Mouse (Mus musculus): ENCODE measurements around the gene Txlnb. TPM values are rescaled to one million over a fixed set of nuclear protein-coding genes. Genes with fewer than 3 reads are reported as not detected.

The Txlnb gene
- polyA plus RNA-seq, 1 experiment from 2014 or later, result 3.7 TPM

GRCm38 (mm10) chr10:17878002-17878919 lies 82.2 kb downstream of the Txlnb start:
- Histone ChIP-seq H3K27me3 (no peaks in the 10 kb centered on the region), H3K9me3 (replicated peaks) (no peaks in the 10 kb centered on the region), H3K9ac (no peak overlapping the region), H3K27ac (replicated peaks) (no peak overlapping the region), H3K4me1 (no peaks in the 10 kb centered on the region), H3K4me3 (replicated peaks) (no peak overlapping the region), H3K4me2 (replicated peaks) (no peak overlapping the region), H3K36me3 (no peaks in the 10 kb centered on the region)
- WGBS, result 34% methylated on average over 8 of the region's 8 CpGs
- no peak; the same call in 1 of the 2 replicates for ATAC-seq (ENCODE audit: insufficient number of reproducible peaks, low FRiP score, low TSS enrichment, low read depth)

GRCm38 (mm10) chr10:17880038-17880437 lies 84.0 kb downstream of the Txlnb start:
- no peak for ATAC-seq (ENCODE audit: insufficient number of reproducible peaks, low FRiP score, low TSS enrichment, low read depth)
- Histone ChIP-seq H3K9ac (no peak overlapping the region), H3K36me3 (no peaks in the 10 kb centered on the region), H3K9me3 (replicated peaks) (no peaks in the 10 kb centered on the region), H3K4me1 (no peaks in the 10 kb centered on the region), H3K27ac (replicated peaks) (no peak overlapping the region), H3K4me3 (replicated peaks) (no peak overlapping the region), H3K4me2 (replicated peaks) (no peak overlapping the region), H3K27me3 (no peaks in the 10 kb centered on the region)
- 78% methylated on average over 3 of the region's 3 CpGs for WGBS

GRCm38 (mm10) chr10:17880724-17881123 lies 84.7 kb downstream of the Txlnb start:
- Histone ChIP-seq H3K4me2 (replicated peaks) (no peak overlapping the region), H3K9me3 (replicated peaks) (no peaks in the 10 kb centered on the region), H3K4me1 (no peaks in the 10 kb centered on the region), H3K27ac (replicated peaks) (no peak overlapping the region), H3K27me3 (no peaks in the 10 kb centered on the region), H3K4me3 (replicated peaks) (no peak overlapping the region), H3K9ac (no peak overlapping the region), H3K36me3 (no peaks in the 10 kb centered on the region)
- WGBS, result 73% methylated on average over 2 of the region's 2 CpGs
- ATAC-seq (ENCODE audit: insufficient number of reproducible peaks, low FRiP score, low TSS enrichment, low read depth), result no peak

Other genes with a start within 250 kb of the Txlnb start
- 44.6 and 48.3 TPM in 2 replicates for gene Cited2, start 73.0 kb upstream of the Txlnb start, polyA plus RNA-seq (2015; fragmentation: Nextera tagmentation; extraction: Ambion mirVana)
- 5.9 and 7.4 TPM in 2 replicates for gene Heca, start 151.8 kb downstream of the Txlnb start, polyA plus RNA-seq (2015; fragmentation: Nextera tagmentation; extraction: Ambion mirVana)
- 125 and 138 TPM in 2 replicates for gene Abracl, start 227.1 kb downstream of the Txlnb start, polyA plus RNA-seq (2015; fragmentation: Nextera tagmentation; extraction: Ambion mirVana)